Mouse (Mus musculus) adrenal gland, postnatal 14 days (tissue): ENCODE results near the gene Wdfy1. TPM values are rescaled to one million over a fixed set of nuclear protein-coding genes. Genes with fewer than 3 reads are reported as not detected.

ENCODE experiments used
- DNase-seq: peaks from one replicate; pipeline ENCODE4 v3.0.0; 2021; ENCODE audit warnings: mixed read lengths
- total RNA-seq: library from RNA; stranded (reverse); gene quantifications from 2 replicates; pipeline ENCODE4 v1.2.3, GENCODE M21; 2021

Gene Wdfy1
- total RNA-seq, 1 experiment from 2014 or later: 36.5 TPM

DNA sequence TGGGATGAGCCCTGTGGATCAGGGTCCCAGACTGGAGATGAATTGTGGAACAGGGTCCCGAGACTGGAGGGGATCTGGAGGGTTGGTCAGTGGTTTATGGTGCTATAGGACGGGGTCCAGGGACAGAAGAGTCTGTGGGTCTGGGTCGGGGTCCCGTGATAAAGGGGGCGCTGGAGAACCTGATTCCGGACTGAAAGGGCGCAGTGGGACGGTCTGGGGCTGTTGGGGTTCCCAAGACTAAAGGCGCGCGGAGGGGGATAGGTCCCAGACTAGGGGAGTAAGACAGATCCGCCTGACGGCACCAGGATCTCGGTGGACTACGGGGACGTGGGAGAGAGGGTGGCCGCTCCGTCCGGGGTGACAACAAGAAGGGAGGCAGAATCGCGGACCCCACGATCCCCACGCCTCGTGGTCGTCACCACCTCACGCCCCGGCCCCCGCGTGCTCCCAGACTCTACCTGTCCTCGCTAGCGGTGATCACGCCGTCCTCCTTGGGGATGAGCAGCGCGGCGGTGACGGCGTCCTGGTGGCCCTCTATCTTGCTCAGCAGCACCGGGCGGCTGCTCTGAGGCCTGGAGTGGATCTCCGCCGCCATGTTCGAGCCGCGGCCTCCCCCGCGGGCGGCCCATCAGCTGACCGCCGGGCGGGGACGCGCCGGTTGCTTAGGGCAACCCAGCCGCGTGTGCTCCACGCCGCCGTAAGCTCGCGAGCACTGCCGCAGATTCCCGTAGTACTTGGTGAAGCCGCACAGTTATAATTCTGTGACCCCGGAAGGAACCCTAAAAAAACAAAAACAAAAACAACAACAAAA is 14.6 kb downstream of the Wdfy1 start:
- DNase-seq: peak; percentile 91

DNA sequence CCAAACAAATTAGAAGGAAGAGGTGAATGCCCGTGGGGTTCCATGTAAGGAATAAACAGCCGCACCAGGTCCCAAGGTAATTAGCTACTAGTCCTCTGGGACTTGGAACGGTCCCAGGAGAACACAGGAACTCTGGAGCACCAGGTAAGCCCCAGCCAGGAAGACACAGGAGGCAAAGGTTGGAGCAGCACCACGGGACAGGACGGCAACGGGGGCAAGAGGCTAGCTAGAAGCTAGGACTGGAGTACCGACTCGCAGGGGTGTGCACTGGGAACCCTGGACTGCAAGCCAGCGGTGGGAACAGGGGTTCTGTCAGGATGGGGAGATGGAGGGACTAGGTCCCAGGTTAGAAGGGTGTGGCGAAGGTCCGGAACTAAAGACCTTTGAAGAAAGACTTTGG is 15.3 kb downstream of the Wdfy1 start:
- DNase-seq: peak; percentile 40

DNA sequence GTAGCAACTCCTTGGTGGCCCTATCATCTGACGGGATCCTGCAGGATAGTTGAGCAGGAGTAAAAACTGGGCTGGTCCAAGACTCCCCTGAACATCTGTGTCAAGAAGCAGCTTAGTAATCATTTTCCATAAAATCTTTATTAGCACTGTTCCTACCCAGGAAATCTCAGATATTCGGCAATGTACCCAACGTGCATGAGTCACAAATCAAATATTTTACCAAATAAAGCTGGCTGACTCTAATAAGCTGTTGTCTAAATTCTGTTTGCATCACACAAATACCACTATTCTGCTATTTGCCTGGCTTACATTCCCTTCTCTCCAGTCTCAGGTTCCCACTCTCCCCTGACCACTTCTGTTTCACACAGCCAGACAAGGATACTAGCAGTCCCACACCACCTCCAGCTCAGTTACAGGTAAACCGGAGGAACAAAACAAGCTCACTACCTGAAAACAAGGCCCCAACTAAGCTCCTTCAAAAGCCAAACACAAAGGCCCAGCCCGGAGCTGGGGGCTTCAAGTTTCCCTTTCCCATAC is 16.4 kb downstream of the Wdfy1 start:
- no peak for DNase-seq

- DNase-seq: no peak
Measured at GRCm38 (mm10) chr1:79759006-79759405, 16.9 kb downstream of the Wdfy1 start.

DNA sequence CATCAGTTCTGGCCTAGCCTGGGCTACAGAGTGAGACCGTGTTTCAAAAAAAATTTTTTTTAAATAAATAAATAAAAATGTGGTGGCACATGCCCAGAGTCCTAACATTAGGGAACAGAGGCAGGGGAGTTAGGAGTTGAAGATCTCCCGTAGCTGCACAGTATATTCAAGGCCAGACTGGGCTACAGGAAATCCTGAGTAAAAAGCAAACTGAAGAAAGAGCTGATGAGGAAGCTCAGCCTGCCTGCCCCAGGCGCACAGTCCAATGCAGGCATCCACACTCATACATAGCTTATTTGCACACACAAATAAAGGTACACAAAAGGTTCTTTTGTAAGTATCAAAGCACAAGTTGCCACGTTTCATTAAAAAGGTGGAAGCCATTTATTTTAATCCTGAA is 18.3 kb downstream of the Wdfy1 start:
- no peak for DNase-seq

GRCm38 (mm10) chr1:79757161-79757560 is 18.8 kb downstream of the Wdfy1 start:
- DNase-seq: peak; percentile 30

- peak; percentile 38 for DNase-seq
Measured at GRCm38 (mm10) chr1:79756417-79756816, 19.5 kb downstream of the Wdfy1 start.

GRCm38 (mm10) chr1:79755376-79755775 is 20.6 kb downstream of the Wdfy1 start:
- DNase-seq: peak; percentile 31

DNA sequence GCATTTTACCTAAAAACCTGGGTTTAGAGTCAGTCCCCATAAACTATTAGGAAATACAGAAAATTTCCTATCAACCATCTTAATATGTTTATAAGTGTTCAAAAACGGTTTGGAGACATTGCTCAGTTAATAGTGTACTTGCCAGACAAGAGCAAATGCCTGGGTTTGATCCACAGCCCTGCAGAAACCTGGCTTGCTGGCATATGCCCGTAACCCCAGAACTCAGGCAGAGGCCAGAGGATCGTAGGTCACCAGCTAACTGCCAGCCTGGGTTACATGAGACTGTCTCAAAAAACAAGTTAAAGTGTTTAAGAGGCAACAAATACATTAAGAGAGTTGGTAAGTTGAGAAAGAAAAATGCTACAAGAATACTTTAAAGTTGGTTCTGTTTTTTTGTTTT is 21.0 kb downstream of the Wdfy1 start:
- no peak for DNase-seq

DNA sequence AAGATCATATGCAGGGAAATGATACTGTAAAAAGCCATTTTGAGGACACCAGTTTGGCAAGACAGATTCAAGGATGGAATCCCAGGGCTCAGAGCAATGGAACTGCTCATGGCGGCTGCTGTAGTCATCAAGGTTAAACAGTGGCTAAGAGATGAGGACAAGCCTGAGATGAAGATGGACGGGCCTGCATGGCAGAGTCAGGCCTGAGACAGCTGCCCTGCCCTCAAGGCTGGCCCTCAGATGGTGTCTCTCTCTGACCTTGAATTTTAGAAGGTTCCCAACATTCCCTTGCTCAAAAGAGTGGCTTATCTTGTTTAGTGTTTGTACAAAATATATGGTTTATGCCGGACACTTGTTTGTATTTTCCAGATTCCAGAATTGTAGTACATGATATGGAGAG is 22.5 kb downstream of the Wdfy1 start:
- DNase-seq: no peak

DNA sequence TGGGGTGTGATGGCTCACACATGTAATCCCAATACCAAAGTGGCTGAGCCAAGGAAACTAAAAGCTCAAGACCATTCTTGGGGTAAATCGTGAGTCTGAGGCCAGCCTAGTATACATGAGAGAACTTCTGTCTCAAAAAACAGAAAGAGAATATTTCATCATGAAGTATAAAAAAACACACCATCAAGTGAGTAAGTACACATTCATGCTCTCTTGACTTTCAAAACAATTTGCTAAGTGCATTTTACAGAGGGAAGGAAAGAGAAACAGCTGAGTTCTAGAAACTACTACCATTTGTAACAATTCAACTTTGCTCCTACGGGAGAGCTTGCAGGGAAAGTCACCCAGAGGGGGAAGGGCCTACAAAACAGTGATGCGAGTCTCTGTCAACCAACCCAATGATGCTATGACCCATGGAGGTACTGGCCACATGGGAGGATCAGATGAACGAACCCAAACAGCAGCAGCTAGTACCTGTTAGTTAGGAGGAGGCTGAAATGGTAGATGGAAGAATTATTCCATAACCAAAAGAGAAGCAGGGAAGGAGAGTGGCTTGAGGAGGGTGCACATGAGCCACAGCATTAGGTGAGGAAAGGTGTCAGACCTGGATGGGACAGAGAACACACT is 23.1 kb downstream of the Wdfy1 start:
- DNase-seq: no peak

- no peak for DNase-seq
Measured at GRCm38 (mm10) chr1:79752015-79752695, 23.8 kb downstream of the Wdfy1 start.

DNA sequence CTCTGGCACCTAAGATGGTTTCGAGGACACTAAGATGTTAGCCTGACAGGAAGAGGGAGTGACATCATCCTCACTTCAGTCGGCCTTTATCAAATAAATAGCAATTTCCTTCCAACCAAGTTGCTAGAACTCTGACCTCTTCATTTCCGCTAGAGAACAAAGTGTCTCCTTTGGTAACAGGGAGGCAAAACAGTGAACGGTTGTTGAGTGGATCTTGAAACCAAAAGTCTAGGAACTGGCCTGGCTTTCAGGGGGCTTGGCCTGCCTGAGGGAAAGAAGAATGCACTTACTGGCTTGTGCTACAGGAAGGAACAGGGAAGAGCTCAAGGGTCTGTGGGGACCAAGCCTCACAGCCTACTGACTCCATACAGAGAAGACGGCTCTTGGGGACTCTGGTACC is 24.8 kb downstream of the Wdfy1 start:
- no peak for DNase-seq

DNA sequence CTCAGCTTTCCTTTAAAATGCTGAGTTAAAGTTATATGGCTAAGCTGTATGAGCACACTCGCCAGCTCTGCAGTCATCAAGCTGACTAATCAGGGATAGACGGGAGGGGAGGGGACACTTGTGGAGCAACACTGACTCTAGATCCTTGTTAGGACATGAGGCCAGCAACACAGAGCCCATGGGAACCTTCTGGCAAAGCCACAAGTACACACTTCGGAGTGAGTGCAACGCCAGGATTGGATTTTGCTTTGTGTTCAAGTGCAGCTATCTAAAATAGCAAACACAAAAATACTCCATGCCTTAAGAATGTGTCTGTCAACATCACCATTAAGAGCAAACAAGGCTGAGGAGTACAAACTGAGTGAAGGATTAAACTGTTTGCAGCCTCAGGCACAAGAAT is 29.9 kb downstream of the Wdfy1 start:
- DNase-seq: peak; percentile 65

GRCm38 (mm10) chr1:79743385-79743784 is 32.6 kb downstream of the Wdfy1 start:
- no peak for DNase-seq

- DNase-seq: no peak
Measured at GRCm38 (mm10) chr1:79742949-79743348, 33.0 kb downstream of the Wdfy1 start.

DNA sequence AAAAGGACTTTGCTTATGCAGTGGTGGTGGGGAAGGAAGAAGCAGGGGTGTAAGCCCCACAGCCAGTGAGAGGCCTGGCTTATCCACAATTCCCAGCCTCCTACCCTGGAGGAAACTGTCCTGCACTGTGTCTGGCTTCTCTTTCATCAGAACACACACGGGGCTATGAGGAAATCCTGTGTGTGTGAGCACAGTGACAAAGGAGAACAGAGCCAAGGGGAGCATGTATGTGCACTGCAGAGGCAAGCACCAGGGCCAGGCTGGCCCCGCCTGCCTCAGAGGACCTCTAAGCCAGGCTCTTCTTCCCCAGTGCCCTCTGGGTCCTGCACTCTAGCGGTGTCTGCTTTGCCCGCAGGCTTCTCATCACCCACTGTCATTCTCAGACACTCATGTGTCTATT is 34.9 kb downstream of the Wdfy1 start:
- peak; percentile 29 for DNase-seq

DNA sequence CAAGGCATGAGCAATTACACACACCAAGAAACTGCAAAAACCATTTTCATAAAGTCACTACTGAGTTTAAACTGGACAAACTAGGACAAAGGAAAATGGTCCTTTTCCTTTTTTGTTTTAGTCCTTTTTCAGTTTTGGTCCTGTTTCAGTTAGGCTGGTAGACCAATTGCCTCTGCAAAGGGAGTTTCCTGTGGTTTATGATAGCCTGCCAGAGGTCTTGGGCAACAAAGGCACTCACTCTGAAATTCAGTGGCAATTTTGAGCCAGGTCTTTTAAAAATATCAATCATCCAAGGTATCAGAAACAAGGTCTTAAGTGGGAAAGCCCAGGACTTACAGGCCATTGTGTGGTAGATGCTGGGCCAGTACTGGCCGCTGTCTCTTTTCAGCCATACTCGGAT is 36.2 kb downstream of the Wdfy1 start:
- no peak for DNase-seq

DNA sequence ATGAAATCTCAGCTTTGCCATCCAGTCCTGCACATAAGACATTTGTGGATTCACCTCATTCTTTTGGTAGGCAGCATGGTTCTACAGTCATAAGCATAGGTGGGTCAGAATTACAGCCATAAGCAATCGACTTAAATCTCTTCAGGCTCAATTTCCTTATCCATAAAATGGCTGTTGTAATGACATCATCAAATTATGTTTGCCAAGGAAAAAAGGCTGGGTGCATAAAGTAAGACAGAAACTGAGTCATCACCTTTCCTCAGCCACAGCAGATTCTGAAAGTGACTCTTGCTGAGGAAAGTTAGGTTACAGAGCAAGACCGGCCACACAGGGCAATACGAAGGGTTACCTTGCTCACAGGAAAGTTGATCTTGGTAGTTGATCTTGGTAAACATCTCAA is 39.5 kb downstream of the Wdfy1 start:
- no peak for DNase-seq

- no peak for DNase-seq
Measured at GRCm38 (mm10) chr1:79734794-79735193, 41.1 kb downstream of the Wdfy1 start.

- DNase-seq: no peak
Measured at GRCm38 (mm10) chr1:79714152-79714923, 61.6 kb downstream of the Wdfy1 start.

GRCm38 (mm10) chr1:79713081-79713480 is 62.9 kb downstream of the Wdfy1 start:
- DNase-seq: no peak
